Comparison of ENCODE assay signal across 23 mouse cellular contexts in genomic region chr12:102621205-102621604, GRCm38 (mm10).
A peak's percentile ranks its signal among the peaks of the same experiment; 100 is the strongest.
DNase-seq lines count a peak whose midpoint lies in the region; ATAC-seq and TF ChIP-seq lines count a peak whose summit lies in the region.
"Had no signal": no experiment of that assay in that cellular context is flagged by ENCODE, and none has a peak within 500 bp of the region (broad histone marks: within the 10 kb centered on the region; RNA-seq: fewer than 3 reads in every experiment).

No protein-coding gene starts in this region.

- H3K9me3 ChIP-seq in lung, postnatal 0 days (ENCODE audit: low read length) = no peaks in the 10 kb centered on the region
- H3K9me3 ChIP-seq: forebrain, embryonic 13.5 days; G1E; hindbrain, embryonic 12.5 days; midbrain, embryonic 12.5 days had no signal

- ATAC-seq in lung, postnatal 0 days = no peak
- ATAC-seq in neutrophil, adult 5-6 weeks (ENCODE audit: extremely low read depth, insufficient number of reproducible peaks, low FRiP score, poor library complexity, severe bottlenecking) = peak; percentile 48; the same call in 1 of the 2 replicates
- ATAC-seq in inflammation-experienced regulatory T-cells, adult 6 months = no peak
- ATAC-seq: forebrain, embryonic 13.5 days had no signal

- no peaks in the 10 kb centered on the region for H3K36me3 ChIP-seq in lung, postnatal 0 days (ENCODE audit: insufficient read depth, low read length)
- H3K36me3 ChIP-seq: hindbrain, embryonic 12.5 days; midbrain, embryonic 12.5 days had no signal

- TF ChIP-seq EP300 in lung, postnatal 0 days (IDR thresholded peaks at IDR 0.05) = no peak

- H3K9ac ChIP-seq in lung, postnatal 0 days (replicated peaks; ENCODE audit: low read depth) = no peak overlapping the region
- H3K9ac ChIP-seq: forebrain, embryonic 13.5 days; hindbrain, embryonic 12.5 days; liver, embryonic 14.5 days; midbrain, embryonic 12.5 days had no signal

- no peak overlapping the region for H3K27ac ChIP-seq in lung, postnatal 0 days (ENCODE audit: low read length)
- H3K27ac ChIP-seq: forebrain, embryonic 13.5 days; hindbrain, embryonic 12.5 days; left cerebral cortex, adult 2 months; liver, embryonic 14.5 days; midbrain, embryonic 12.5 days had no signal

- H3K4me2 ChIP-seq in lung, postnatal 0 days (replicated peaks; ENCODE audit: low read depth, low read length) = no peak overlapping the region
- H3K4me2 ChIP-seq: forebrain, embryonic 13.5 days; heart, embryonic 11.5 days; hindbrain, embryonic 12.5 days; midbrain, embryonic 12.5 days had no signal

- H3K4me1 ChIP-seq in lung, postnatal 0 days (ENCODE audit: insufficient read depth, low read depth, low read length) = peaks cover 11% of the 10 kb centered on the region; the same call in 1 of the 2 replicates
- peaks cover 32% of the 10 kb centered on the region for H3K4me1 ChIP-seq in lung, adult 2 months (ENCODE audit: control insufficient read depth, insufficient read depth, low read length)

- H3K27me3 ChIP-seq in lung, postnatal 0 days (replicated peaks; ENCODE audit: insufficient read depth, low read length) = no peaks in the 10 kb centered on the region
- H3K27me3 ChIP-seq: CH12.LX; forebrain, embryonic 13.5 days; hindbrain, embryonic 12.5 days; midbrain, embryonic 12.5 days had no signal

- no peak for TF ChIP-seq CTCF in lung, postnatal 0 days (IDR thresholded peaks at IDR 0.05)
- TF ChIP-seq CTCF in lung, adult 2 months (IDR thresholded peaks at IDR 0.05; ENCODE audit: insufficient read depth, low read length) = no peak

- peak; percentile 23 for DNase-seq in lung, postnatal 0 days (ENCODE audit: low spot score)
- DNase-seq in lung, postnatal 10 days = no peak
- DNase-seq in induced T-regulatory cell, adult 2 months (ENCODE audit: low read depth) = peak; percentile 58
- no peak for DNase-seq in heart, postnatal 10 days
- no peak for DNase-seq in ovary, adult 18-20 months (ENCODE audit: low spot score)
- no peak for DNase-seq in lung, adult 2 months
- DNase-seq: adrenal gland, postnatal 14 days; cerebellum, adult 9-10 months; gastrocnemius, postnatal 10 days; heart, adult 11 months; kidney, postnatal 36 days; right cerebral cortex, postnatal 14 days; spleen, adult 18-20 months had no signal

- 71% methylated on average over 4 of the region's 4 CpGs for WGBS in lung, postnatal 0 days
- 74% methylated on average over 4 of the region's 4 CpGs for WGBS in lung, adult 2 months

- H3K4me3 ChIP-seq in lung, postnatal 0 days (ENCODE audit: low read depth, low read length) = no peak overlapping the region
- H3K4me3 ChIP-seq in lung, adult 2 months (replicated peaks; ENCODE audit: extremely low read depth, low read depth, low read length) = no peak overlapping the region
- H3K4me3 ChIP-seq: forebrain, embryonic 13.5 days; hindbrain, embryonic 12.5 days; left cerebral cortex, adult 2 months; midbrain, embryonic 12.5 days had no signal

- TF ChIP-seq POLR2A in lung, adult 2 months (IDR thresholded peaks at IDR 0.05; ENCODE audit: borderline replicate concordance, extremely low read depth, low read depth, low read length) = no peak

- intact Hi-C loops in heart, postnatal 10 days (cut with DNase I) = no loop called here

Comparison
In these comparisons a context has a peak if more than half of its experiments do, and no peak if none do; other contexts are left out.
1. DNase-seq: peak in lung, postnatal 0 days (single experiment) and induced T-regulatory cell, adult 2 months (single experiment); none in lung, postnatal 10 days (single experiment), heart, postnatal 10 days (0 of 2), ovary, adult 18-20 months (single experiment) and lung, adult 2 months (single experiment).